ENCODE assay signal across 11 mouse cellular contexts in genomic region chr3:15474831-15475230, GRCm38 (mm10). TPM values are rescaled to one million over a fixed set of nuclear protein-coding genes. Genes with fewer than 3 reads are reported as not detected.
"Had no signal": no experiment of that assay in that cellular context is flagged by ENCODE, and none has a peak within 500 bp of the region (broad histone marks: within the 10 kb centered on the region; RNA-seq: fewer than 3 reads in every experiment).

No protein-coding gene starts in this region.

RNA-seq across cellular contexts. Expression of gene Sirpb1a, which starts 48.5 kb away (rescaled TPM):
- total RNA-seq: forebrain, postnatal 0 days; gastrocnemius, adult 18-20 months; gastrocnemius, adult 2 months; gastrocnemius, adult 8-10 months; gastrocnemius, postnatal 10 days; gastrocnemius, postnatal 14 days; gastrocnemius, postnatal 25 days; gastrocnemius, postnatal 36 days; gastrocnemius, postnatal 4 days; heart, adult 18-20 months; heart, adult 2 months had no signal
